Mouse (Mus musculus): ENCODE results near the gene Sall1. TPM values are rescaled to one million over a fixed set of nuclear protein-coding genes. Genes with fewer than 3 reads are reported as not detected.

Sall1 gene
- polyA plus RNA-seq, 1 experiment, result 60.4 TPM

DNA sequence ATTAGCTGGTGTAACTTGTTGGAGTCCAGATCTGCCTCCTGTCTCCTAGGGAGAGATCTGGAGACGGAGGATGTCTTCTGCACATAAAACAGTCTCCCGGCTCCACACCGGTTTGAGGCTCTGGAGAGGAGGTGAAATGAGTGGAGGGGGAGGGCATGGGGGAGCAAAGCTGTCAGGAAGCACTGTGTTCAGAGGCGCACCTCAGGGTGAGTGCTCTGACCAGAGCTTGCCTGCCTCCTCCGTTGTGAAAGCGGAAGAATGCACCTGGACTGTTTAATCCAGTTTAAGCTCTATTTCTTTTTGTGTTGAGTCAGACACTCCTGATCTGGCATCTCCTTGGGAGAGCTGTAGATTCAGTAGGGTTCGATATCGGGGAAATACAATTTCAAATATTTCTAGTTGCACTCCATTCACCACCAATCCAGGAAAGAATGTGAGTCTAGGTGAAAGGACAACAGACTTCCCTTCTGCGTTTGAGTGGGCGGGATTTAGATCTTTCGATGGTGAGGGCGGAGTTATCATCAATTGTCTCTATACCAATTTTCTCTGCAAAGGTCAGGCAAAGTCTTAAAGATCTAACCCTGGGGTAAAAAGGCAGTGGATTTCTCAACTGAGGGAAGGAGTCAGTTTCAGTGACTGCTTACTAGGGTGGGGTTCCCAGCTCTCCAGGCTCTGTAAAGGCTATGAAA, 31.8 kb downstream of the Sall1 start:
- Histone ChIP-seq H3K27ac (ENCODE audit: insufficient read depth, low read length) (peak overlapping the region; percentile 100), H3K4me3 (ENCODE audit: low read depth, low read length) (peak overlapping the region; percentile 45), H3K36me3 (ENCODE audit: control insufficient read depth, insufficient read depth, low read length, poor library complexity, severe bottlenecking) (no peaks in the 10 kb centered on the region), H3K27me3 (ENCODE audit: control insufficient read depth, insufficient read depth, low read length, poor library complexity, severe bottlenecking) (no peaks in the 10 kb centered on the region), H3K4me1 (ENCODE audit: control insufficient read depth, insufficient read depth, low read length) (peaks cover 11% of the 10 kb centered on the region), H3K9ac (ENCODE audit: low read depth, poor library complexity, severe bottlenecking) (peak overlapping the region; percentile 59), H3K9me3 (replicated peaks; ENCODE audit: control insufficient read depth, insufficient read depth, low read length, poor library complexity, severe bottlenecking) (no peaks in the 10 kb centered on the region)
- 0 out of 2 replicates have a peak, but pooled peaks have one; percentile 41 for TF ChIP-seq EP300 (IDR thresholded peaks at IDR 0.05; ENCODE audit: insufficient read depth, low read depth, low read length)
- no peak for TF ChIP-seq POLR2A (IDR thresholded peaks at IDR 0.05; ENCODE audit: insufficient read depth, low read length)
- TF ChIP-seq CTCF (IDR thresholded peaks at IDR 0.05; ENCODE audit: low read depth, low read length), result no peak

DNA sequence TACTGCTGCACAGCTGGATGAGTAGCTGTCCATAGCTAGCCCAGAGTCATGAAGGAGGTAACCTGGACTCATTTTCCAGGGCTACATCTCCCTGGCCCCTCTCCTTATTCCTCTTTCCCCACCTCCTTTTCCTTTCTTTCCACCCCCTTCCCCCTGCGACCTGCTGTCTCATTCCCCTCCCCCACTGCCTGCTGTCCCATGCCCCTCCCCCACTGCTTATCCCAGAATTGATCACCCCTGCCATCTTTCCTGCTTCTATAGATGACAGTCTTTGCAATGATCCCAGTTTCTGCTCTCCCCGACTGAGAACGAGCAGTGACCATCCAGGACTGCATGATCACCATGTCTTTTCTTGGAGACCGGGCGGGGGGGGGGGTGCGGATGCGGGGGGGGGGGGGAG, 35.2 kb downstream of the Sall1 start:
- TF ChIP-seq EP300 (IDR thresholded peaks at IDR 0.05; ENCODE audit: insufficient read depth, low read depth, low read length), result peak; percentile 80; the same call in 1 of the 2 replicates
- TF ChIP-seq POLR2A (IDR thresholded peaks at IDR 0.05; ENCODE audit: insufficient read depth, low read length), result no peak
- H3K27ac ChIP-seq (ENCODE audit: insufficient read depth, low read length), result peak overlapping the region; percentile 72
- H3K4me1 ChIP-seq (ENCODE audit: control insufficient read depth, insufficient read depth, low read length), result peaks cover 11% of the 10 kb centered on the region
- H3K9me3 ChIP-seq (replicated peaks; ENCODE audit: control insufficient read depth, insufficient read depth, low read length, poor library complexity, severe bottlenecking), result no peaks in the 10 kb centered on the region
- H3K9ac ChIP-seq (ENCODE audit: low read depth, poor library complexity, severe bottlenecking), result peak overlapping the region; percentile 57
- no peaks in the 10 kb centered on the region for H3K27me3 ChIP-seq (ENCODE audit: control insufficient read depth, insufficient read depth, low read length, poor library complexity, severe bottlenecking)
- H3K4me3 ChIP-seq (ENCODE audit: low read depth, low read length), result peak overlapping the region; percentile 33; the same call in 1 of the 2 replicates
- no peaks in the 10 kb centered on the region for H3K36me3 ChIP-seq (ENCODE audit: control insufficient read depth, insufficient read depth, low read length, poor library complexity, severe bottlenecking)

DNA sequence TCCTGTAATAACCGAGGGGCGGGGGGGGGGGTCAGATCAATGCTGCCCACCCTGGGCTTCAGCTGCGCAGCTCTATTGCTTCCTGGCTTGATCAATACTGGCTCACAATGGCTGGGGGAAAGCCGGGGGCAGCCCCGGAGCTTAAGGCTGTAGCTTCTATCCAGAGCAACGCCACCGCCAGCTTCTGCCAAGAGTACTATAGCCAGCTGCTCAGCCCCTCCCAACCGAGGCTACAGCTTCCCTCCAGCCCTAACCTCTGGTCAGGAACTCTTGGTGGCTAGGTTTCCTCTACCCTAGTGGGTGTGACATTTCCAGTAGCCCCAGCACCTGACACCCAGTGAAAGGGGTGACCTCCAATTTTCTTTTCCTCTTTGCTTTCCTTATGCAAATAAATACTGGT, 36.8 kb downstream of the Sall1 start:
- no peak overlapping the region for H3K4me3 ChIP-seq (ENCODE audit: low read depth, low read length)
- H3K9me3 ChIP-seq (replicated peaks; ENCODE audit: control insufficient read depth, insufficient read depth, low read length, poor library complexity, severe bottlenecking), result no peaks in the 10 kb centered on the region
- no peaks in the 10 kb centered on the region for H3K36me3 ChIP-seq (ENCODE audit: control insufficient read depth, insufficient read depth, low read length, poor library complexity, severe bottlenecking)
- no peaks in the 10 kb centered on the region for H3K27me3 ChIP-seq (ENCODE audit: control insufficient read depth, insufficient read depth, low read length, poor library complexity, severe bottlenecking)
- TF ChIP-seq CTCF (IDR thresholded peaks at IDR 0.05; ENCODE audit: low read depth, low read length), result no peak
- peak; percentile 90 for TF ChIP-seq EP300 (IDR thresholded peaks at IDR 0.05; ENCODE audit: insufficient read depth, low read depth, low read length)
- no peak for TF ChIP-seq POLR2A (IDR thresholded peaks at IDR 0.05; ENCODE audit: insufficient read depth, low read length)
- peak overlapping the region; percentile 72 for H3K27ac ChIP-seq (ENCODE audit: insufficient read depth, low read length)
- H3K4me1 ChIP-seq (ENCODE audit: control insufficient read depth, insufficient read depth, low read length), result peaks cover 16% of the 10 kb centered on the region
- peak overlapping the region; percentile 65 for H3K9ac ChIP-seq (ENCODE audit: low read depth, poor library complexity, severe bottlenecking)

DNA sequence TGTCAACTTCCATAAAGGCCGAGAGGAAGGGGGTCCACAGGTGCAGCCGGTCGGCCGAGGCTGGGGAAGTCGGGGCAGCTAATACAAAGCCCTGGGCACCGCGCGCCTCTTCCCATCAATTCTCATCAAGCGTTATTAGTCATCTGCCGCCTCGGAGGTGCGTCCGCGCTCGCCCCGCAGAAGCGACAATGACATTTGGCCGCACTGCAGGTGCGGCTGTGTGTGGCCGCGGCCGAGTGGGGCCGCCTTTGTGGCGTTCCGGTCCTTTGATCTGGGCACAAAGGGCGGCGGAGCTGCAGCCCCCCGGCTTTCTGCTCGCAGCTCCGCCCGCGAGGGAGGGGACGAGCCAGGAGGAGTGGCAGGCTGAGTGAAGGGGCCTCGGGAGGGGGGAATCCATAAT, 37.5 kb downstream of the Sall1 start:
- H3K9me3 ChIP-seq (replicated peaks; ENCODE audit: control insufficient read depth, insufficient read depth, low read length, poor library complexity, severe bottlenecking), result no peaks in the 10 kb centered on the region
- peak overlapping the region; percentile 57 for H3K27ac ChIP-seq (ENCODE audit: insufficient read depth, low read length)
- peaks cover 16% of the 10 kb centered on the region for H3K4me1 ChIP-seq (ENCODE audit: control insufficient read depth, insufficient read depth, low read length)

DNA sequence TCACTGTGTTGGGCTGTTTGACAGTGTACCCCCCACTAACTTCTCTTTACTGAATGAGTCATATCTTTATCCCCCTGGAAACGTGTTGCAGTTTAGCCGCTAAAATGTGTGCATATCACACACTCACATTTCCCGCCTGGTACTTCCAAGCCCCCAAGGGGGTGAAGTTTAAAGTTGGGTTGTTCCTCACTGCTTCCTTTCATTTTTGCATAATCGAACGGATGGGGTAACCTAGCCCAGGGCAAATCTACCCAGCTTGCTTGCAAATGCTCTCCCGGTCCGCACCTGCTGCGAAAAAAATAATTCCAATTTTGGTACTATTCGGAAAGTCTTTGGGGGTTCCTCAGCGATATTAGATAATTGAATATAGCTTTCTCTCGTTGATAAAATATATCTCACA, 38.2 kb downstream of the Sall1 start:
- peak overlapping the region; percentile 57 for H3K27ac ChIP-seq (ENCODE audit: insufficient read depth, low read length)
- H3K9ac ChIP-seq (ENCODE audit: low read depth, poor library complexity, severe bottlenecking), result peak overlapping the region; percentile 65
- H3K4me3 ChIP-seq (ENCODE audit: low read depth, low read length), result no peak overlapping the region
- H3K27me3 ChIP-seq (ENCODE audit: control insufficient read depth, insufficient read depth, low read length, poor library complexity, severe bottlenecking), result no peaks in the 10 kb centered on the region
- TF ChIP-seq POLR2A (IDR thresholded peaks at IDR 0.05; ENCODE audit: insufficient read depth, low read length), result no peak
- TF ChIP-seq EP300 (IDR thresholded peaks at IDR 0.05; ENCODE audit: insufficient read depth, low read depth, low read length), result 0 out of 2 replicates have a peak, but pooled peaks have one; percentile 35
- H3K9me3 ChIP-seq (replicated peaks; ENCODE audit: control insufficient read depth, insufficient read depth, low read length, poor library complexity, severe bottlenecking), result no peaks in the 10 kb centered on the region
- no peaks in the 10 kb centered on the region for H3K36me3 ChIP-seq (ENCODE audit: control insufficient read depth, insufficient read depth, low read length, poor library complexity, severe bottlenecking)
- H3K4me1 ChIP-seq (ENCODE audit: control insufficient read depth, insufficient read depth, low read length), result peaks cover 18% of the 10 kb centered on the region

More for the DNA sequence above, 37.5 kb downstream of the Sall1 start:
- Histone ChIP-seq H3K4me3 (ENCODE audit: low read depth, low read length) (peak overlapping the region; percentile 41), H3K27me3 (ENCODE audit: control insufficient read depth, insufficient read depth, low read length, poor library complexity, severe bottlenecking) (no peaks in the 10 kb centered on the region), H3K36me3 (ENCODE audit: control insufficient read depth, insufficient read depth, low read length, poor library complexity, severe bottlenecking) (no peaks in the 10 kb centered on the region), H3K9ac (ENCODE audit: low read depth, poor library complexity, severe bottlenecking) (peak overlapping the region; percentile 65)
- TF ChIP-seq POLR2A (IDR thresholded peaks at IDR 0.05; ENCODE audit: insufficient read depth, low read length), result no peak
- peak; percentile 93 for TF ChIP-seq EP300 (IDR thresholded peaks at IDR 0.05; ENCODE audit: insufficient read depth, low read depth, low read length)

DNA sequence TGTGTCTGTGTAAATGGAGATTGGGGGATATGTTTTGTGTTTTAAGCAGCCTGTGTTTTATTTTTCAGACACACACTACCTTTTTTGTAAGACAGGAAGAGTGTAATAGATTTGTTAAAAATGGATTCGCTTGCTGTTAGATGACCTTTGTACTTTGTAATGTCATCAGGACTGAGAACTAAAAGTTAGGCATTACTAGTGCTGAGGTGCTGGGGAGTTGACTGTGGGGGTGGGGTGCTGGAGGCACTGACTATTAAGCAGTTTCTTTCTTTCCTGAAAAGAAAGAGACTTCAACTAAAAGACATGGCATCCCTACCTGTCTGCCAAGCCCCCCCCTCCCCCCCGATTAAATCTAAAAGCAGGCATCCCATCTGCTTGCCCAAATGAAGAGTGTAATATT, 39.9 kb downstream of the Sall1 start:
- H3K27me3 ChIP-seq (ENCODE audit: control insufficient read depth, insufficient read depth, low read length, poor library complexity, severe bottlenecking), result no peaks in the 10 kb centered on the region
- peaks cover 21% of the 10 kb centered on the region for H3K4me1 ChIP-seq (ENCODE audit: control insufficient read depth, insufficient read depth, low read length)
- no peak overlapping the region for H3K4me3 ChIP-seq (ENCODE audit: low read depth, low read length)
- H3K36me3 ChIP-seq (ENCODE audit: control insufficient read depth, insufficient read depth, low read length, poor library complexity, severe bottlenecking), result no peaks in the 10 kb centered on the region
- H3K27ac ChIP-seq (ENCODE audit: insufficient read depth, low read length), result peak overlapping the region; percentile 95
- TF ChIP-seq POLR2A (IDR thresholded peaks at IDR 0.05; ENCODE audit: insufficient read depth, low read length) (no peak), EP300 (IDR thresholded peaks at IDR 0.05; ENCODE audit: insufficient read depth, low read depth, low read length) (peak; percentile 60)
- H3K9ac ChIP-seq (ENCODE audit: low read depth, poor library complexity, severe bottlenecking), result peak overlapping the region; percentile 25
- no peaks in the 10 kb centered on the region for H3K9me3 ChIP-seq (replicated peaks; ENCODE audit: control insufficient read depth, insufficient read depth, low read length, poor library complexity, severe bottlenecking)

All from ES-Bruce4 (cell line).